Mouse (Mus musculus) midbrain, embryonic 13.5 days (tissue): ENCODE data around the gene Cnnm3. TPM values are rescaled to one million over a fixed set of nuclear protein-coding genes. Genes with fewer than 3 reads are reported as not detected.

ENCODE experiments used
- ATAC-seq: fragments of 200-750 bp; cut with Nextera tagmentation; 2 replicates; pipeline ENCODE4 v1.8.0; 2017; ENCODE audit warnings: mild to moderate bottlenecking, moderate TSS enrichment, moderate library complexity
- H3K27ac ChIP-seq: fragments of 300-500 bp; sonication (generic); 2 replicates; pipeline ENCODE4 v1.5.1; 2015; ENCODE audit warnings: inconsistent platforms, mild to moderate bottlenecking, moderate library complexity
- H3K27me3 ChIP-seq: fragments of 300-500 bp; sonication (generic); 2 replicates; pipeline ENCODE4 v1.6.1; 2015; ENCODE audit warnings: mild to moderate bottlenecking, inconsistent platforms
- H3K36me3 ChIP-seq: fragments of 300-500 bp; sonication (generic); 2 replicates; pipeline ENCODE4 v1.6.1; 2015; ENCODE audit warnings: mild to moderate bottlenecking, inconsistent platforms
- H3K4me1 ChIP-seq: fragments of 300-500 bp; sonication (generic); replicated peaks from 2 replicates; pipeline ENCODE4 v1.6.1; 2015; ENCODE audit warnings: inconsistent platforms
- H3K4me2 ChIP-seq: fragments of 300-500 bp; sonication (generic); replicated peaks from 2 replicates; pipeline ENCODE4 v1.6.1; 2015; ENCODE audit warnings: moderate library complexity, mild to moderate bottlenecking, inconsistent platforms
- H3K4me3 ChIP-seq: fragments of 300-500 bp; sonication (generic); replicated peaks from 2 replicates; pipeline ENCODE4 v1.5.1; 2015; ENCODE audit warnings: mild to moderate bottlenecking, inconsistent platforms
- H3K9ac ChIP-seq: fragments of 300-500 bp; sonication (generic); replicated peaks from 2 replicates; pipeline ENCODE4 v1.6.1; 2015; ENCODE audit warnings: mild to moderate bottlenecking, inconsistent platforms
- H3K9me3 ChIP-seq: fragments of 300-500 bp; sonication (generic); 2 replicates; pipeline ENCODE4 v1.6.1; 2016; ENCODE audit warnings: mild to moderate bottlenecking, inconsistent platforms
- WGBS: fragments of 180-500 bp; shearing (Covaris S2); methylation state at CpG from one replicate; pipeline ENCODE4 v1.1.7; 2015; 5-methylcytosine and 5-hydroxymethylcytosine counted together
- polyA plus RNA-seq: library from polyadenylated mRNA; unstranded; fragments of >200 nt; fragmentation: Nextera tagmentation; extraction: Ambion mirVana; gene quantifications from 2 replicates; pipeline ENCODE4 v1.2.1, GENCODE M21; 2015

The Cnnm3 gene
- polyA plus RNA-seq, 1 experiment from 2014 or later = 4.8 TPM

DNA sequence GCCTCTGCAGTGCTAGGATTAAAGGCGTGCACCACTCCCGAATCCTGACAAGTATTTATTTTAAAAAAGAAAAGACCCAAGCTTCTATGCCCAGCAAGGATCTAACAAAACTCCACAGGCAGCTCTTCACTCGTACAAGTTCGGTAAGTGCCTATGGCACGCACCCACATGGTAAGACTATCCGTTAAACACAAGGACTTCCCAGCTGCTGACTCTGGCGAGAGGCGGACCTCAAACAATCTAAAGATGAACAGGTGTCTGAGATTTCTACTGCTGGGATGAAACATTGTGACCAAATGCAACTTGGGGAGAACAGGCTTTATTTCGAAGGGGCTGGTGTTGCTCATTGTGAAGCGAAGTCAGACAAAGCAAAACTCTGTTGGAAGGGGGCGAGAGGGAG is 28.5 kb downstream of the Cnnm3 start:
- Histone ChIP-seq H3K4me2 (no peak overlapping the region), H3K27me3 (no peaks in the 10 kb centered on the region), H3K27ac (no peak overlapping the region), H3K4me1 (peaks cover 4% of the 10 kb centered on the region; the same call in 1 of the 2 replicates), H3K4me3 (no peak overlapping the region), H3K36me3 (peaks cover 37% of the 10 kb centered on the region), H3K9me3 (no peaks in the 10 kb centered on the region), H3K9ac (no peak overlapping the region)
- no peak for ATAC-seq
- 92% methylated on average over 11 of the region's 11 CpGs for WGBS

DNA sequence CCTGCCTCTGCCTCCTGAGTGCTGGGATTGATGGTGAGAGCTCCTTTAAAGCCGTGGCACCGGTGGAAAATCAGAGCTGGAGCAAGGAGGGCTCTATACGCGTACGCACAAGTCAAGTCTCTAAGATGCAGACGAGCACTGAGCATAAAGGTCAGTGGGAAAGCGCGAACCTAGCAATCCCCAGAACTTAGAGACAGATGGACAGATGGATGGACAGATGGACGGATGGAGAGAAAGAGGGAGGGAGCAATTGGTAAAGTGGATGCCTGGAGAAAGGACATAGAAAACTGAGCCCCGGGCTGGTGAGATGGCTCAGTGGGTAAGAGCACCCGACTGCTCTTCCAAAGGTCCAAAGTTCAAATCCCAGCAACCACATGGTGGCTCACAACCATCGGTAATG is 29.1 kb downstream of the Cnnm3 start:
- H3K9ac ChIP-seq = no peak overlapping the region
- 93% methylated on average over 12 of the region's 12 CpGs for WGBS
- peaks cover 37% of the 10 kb centered on the region for H3K36me3 ChIP-seq
- no peak overlapping the region for H3K4me3 ChIP-seq
- no peaks in the 10 kb centered on the region for H3K27me3 ChIP-seq
- no peak for ATAC-seq
- H3K27ac ChIP-seq = no peak overlapping the region
- H3K4me2 ChIP-seq = no peak overlapping the region
- no peaks in the 10 kb centered on the region for H3K9me3 ChIP-seq
- H3K4me1 ChIP-seq = peaks cover 9% of the 10 kb centered on the region

- WGBS = 95% methylated on average over 16 of the region's 16 CpGs
- Histone ChIP-seq H3K4me1 (peaks cover 17% of the 10 kb centered on the region), H3K4me3 (no peak overlapping the region)
Observed at GRCm38 (mm10) chr1:36541844-36542243, 30.2 kb downstream of the Cnnm3 start.

GRCm38 (mm10) chr1:36542925-36543324 is 31.3 kb downstream of the Cnnm3 start:
- Histone ChIP-seq H3K27ac (no peak overlapping the region), H3K4me1 (peaks cover 20% of the 10 kb centered on the region), H3K9ac (no peak overlapping the region), H3K4me2 (no peak overlapping the region), H3K4me3 (no peak overlapping the region), H3K9me3 (no peaks in the 10 kb centered on the region), H3K27me3 (no peaks in the 10 kb centered on the region), H3K36me3 (peaks cover 33% of the 10 kb centered on the region)
- no peak for ATAC-seq
- 92% methylated on average over 9 of the region's 9 CpGs for WGBS

More at GRCm38 (mm10) chr1:36541844-36542243, 30.2 kb downstream of the Cnnm3 start:
- Histone ChIP-seq H3K27me3 (no peaks in the 10 kb centered on the region), H3K4me2 (no peak overlapping the region), H3K9ac (no peak overlapping the region), H3K36me3 (peaks cover 37% of the 10 kb centered on the region), H3K27ac (no peak overlapping the region), H3K9me3 (no peaks in the 10 kb centered on the region)
- no peak for ATAC-seq

- H3K27ac ChIP-seq = 0 out of 2 replicates have a peak overlapping the region, but pooled peaks have one; percentile 30
- no peak overlapping the region for H3K4me2 ChIP-seq
- no peaks in the 10 kb centered on the region for H3K27me3 ChIP-seq
- H3K4me1 ChIP-seq = peaks cover 42% of the 10 kb centered on the region
- H3K36me3 ChIP-seq = peaks cover 37% of the 10 kb centered on the region
- H3K9me3 ChIP-seq = no peaks in the 10 kb centered on the region
- H3K9ac ChIP-seq = no peak overlapping the region
- no peak for ATAC-seq
- WGBS = 85% methylated on average over 2 of the region's 2 CpGs
- H3K4me3 ChIP-seq = no peak overlapping the region
Observed at GRCm38 (mm10) chr1:36545382-36545781, 33.7 kb downstream of the Cnnm3 start.

DNA sequence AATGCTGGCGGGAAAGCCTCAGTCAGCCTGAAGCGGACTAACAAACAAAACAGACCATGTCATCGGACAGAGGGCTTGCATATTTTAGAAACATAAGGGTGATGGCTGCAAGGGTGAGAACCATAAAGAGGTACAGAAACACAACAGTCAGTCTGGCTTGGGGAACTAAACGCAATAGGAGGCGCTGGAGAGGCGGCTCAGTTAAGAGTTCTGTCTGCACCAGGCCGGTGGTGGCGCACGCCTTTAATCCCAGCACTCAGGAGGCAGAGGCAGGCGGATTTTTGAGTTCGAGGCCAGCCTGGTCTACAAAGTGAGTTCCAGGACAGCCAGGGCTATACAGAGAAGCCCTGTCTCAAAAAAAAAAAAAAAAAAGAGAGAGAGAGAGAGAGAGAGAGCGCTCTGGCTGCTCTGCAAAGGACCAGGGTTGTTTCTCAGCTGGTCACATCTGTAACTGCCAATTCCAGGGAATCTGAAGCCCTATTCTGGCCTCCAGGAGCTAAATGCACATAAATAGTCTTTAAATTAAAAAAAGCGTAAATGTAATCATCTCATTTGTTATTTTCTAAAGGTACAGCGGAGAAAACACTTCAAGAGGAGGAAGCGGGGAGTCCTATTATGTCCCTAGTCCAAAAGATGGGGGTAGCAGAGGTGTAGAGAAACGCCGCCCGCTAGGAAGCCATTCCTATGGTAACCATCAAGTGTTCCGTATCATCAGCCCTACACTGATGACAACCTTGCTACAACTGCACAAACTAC is 34.4 kb downstream of the Cnnm3 start:
- no peaks in the 10 kb centered on the region for H3K9me3 ChIP-seq
- H3K27me3 ChIP-seq = no peaks in the 10 kb centered on the region
- H3K36me3 ChIP-seq = peaks cover 43% of the 10 kb centered on the region
- peak overlapping the region; percentile 65 for H3K4me3 ChIP-seq
- peaks cover 42% of the 10 kb centered on the region for H3K4me1 ChIP-seq
- no peak for ATAC-seq
- 0 out of 2 replicates have a peak overlapping the region, but pooled peaks have one; percentile 30 for H3K27ac ChIP-seq
- H3K4me2 ChIP-seq = peak overlapping the region; percentile 66
- 69% methylated on average over 19 of the region's 19 CpGs for WGBS
- peak overlapping the region; percentile 79 for H3K9ac ChIP-seq

DNA sequence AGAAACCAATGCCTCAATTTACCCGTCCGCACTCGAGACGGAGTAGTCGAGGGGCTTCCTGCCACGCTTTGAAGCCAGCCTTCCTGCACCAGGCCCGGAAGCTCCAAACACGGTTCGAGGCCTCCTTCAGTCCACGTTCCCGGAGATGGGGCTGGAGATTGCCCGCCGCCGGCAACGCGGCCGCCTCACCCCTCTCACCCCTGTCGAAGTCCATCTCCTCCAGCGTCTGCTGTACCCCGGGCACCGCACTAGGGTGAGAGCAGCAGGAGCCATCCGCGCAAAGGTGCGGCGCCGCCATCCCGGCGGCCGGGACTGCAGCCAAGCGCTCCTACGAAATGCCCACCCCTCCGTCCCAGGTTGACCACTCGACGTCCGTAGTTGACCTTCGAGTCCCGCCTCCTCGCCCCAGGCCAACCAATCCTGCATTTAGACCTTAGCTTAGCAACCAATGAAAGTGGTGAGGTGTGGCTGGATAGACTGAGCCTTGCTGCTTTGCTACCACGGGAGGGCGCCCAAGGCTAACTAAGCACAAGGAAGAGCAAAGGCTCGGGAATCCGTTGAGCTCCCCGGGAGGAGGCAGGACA is 35.3 kb downstream of the Cnnm3 start, which contains the start of gene Ankrd39:
Gene Ankrd39, minus strand, starts transcription at position 558 of the 584 bp plus-strand sequence.
- Histone ChIP-seq H3K27me3 (no peaks in the 10 kb centered on the region), H3K9me3 (no peaks in the 10 kb centered on the region), H3K4me1 (peaks cover 50% of the 10 kb centered on the region), H3K36me3 (peaks cover 44% of the 10 kb centered on the region), H3K4me2 (peak within 1 kb of the TSS; percentile 66), H3K27ac (peak within 1 kb of the TSS; percentile 80), H3K9ac (peak within 1 kb of the TSS; percentile 79), H3K4me3 (peak within 1 kb of the TSS; percentile 65)
- under 1% methylated on average over 43 of the region's 43 CpGs for WGBS
- ATAC-seq = peak; percentile 97

GRCm38 (mm10) chr1:36547981-36548598 is 36.4 kb downstream of the Cnnm3 start:
- peaks cover 47% of the 10 kb centered on the region for H3K36me3 ChIP-seq
- H3K4me1 ChIP-seq = peaks cover 54% of the 10 kb centered on the region
- peak overlapping the region; percentile 80 for H3K27ac ChIP-seq
- no peaks in the 10 kb centered on the region for H3K27me3 ChIP-seq
- no peaks in the 10 kb centered on the region for H3K9me3 ChIP-seq
- H3K4me2 ChIP-seq = no peak overlapping the region
- H3K9ac ChIP-seq = peak overlapping the region; percentile 42
- H3K4me3 ChIP-seq = no peak overlapping the region
- WGBS = 39% methylated on average over 9 of the region's 9 CpGs
- ATAC-seq = no peak

GRCm38 (mm10) chr1:36548771-36549170 is 37.1 kb downstream of the Cnnm3 start:
- ATAC-seq = no peak
- Histone ChIP-seq H3K4me3 (no peak overlapping the region), H3K27ac (peak overlapping the region; percentile 35; the same call in 1 of the 2 replicates), H3K9ac (no peak overlapping the region), H3K36me3 (peaks cover 54% of the 10 kb centered on the region), H3K4me2 (peak overlapping the region; percentile 9; the same call in 1 of the 2 replicates), H3K9me3 (no peaks in the 10 kb centered on the region), H3K4me1 (peaks cover 59% of the 10 kb centered on the region), H3K27me3 (no peaks in the 10 kb centered on the region)
- 60% methylated on average over 8 of the region's 8 CpGs for WGBS

DNA sequence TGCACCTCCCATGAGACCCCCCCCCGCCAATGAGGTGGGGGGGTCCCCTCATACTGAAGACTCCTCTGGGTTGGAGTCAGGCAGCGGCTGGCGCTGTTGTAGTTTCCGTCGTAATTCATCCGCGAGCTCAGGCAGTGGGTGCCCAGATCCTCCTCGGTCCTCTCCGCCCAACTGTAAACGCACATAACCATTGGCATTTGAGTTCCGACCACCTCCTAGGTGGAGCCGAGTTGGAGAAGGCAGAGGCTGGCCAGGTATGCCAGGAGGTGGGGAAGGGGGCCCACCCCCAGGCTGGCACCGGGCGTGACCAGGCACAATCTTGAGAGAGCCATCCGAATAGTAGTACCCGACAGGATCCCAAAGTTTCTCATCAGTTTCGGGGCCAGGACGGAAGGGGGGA is 37.8 kb downstream of the Cnnm3 start:
- Histone ChIP-seq H3K36me3 (peaks cover 61% of the 10 kb centered on the region), H3K27ac (no peak overlapping the region), H3K4me3 (no peak overlapping the region), H3K4me1 (peaks cover 67% of the 10 kb centered on the region), H3K4me2 (peak overlapping the region; percentile 9; the same call in 1 of the 2 replicates), H3K9ac (0 out of 2 replicates have a peak overlapping the region, but pooled peaks have one; percentile 16), H3K27me3 (no peaks in the 10 kb centered on the region), H3K9me3 (no peaks in the 10 kb centered on the region)
- no peak for ATAC-seq
- WGBS = 89% methylated on average over 18 of the region's 18 CpGs

DNA sequence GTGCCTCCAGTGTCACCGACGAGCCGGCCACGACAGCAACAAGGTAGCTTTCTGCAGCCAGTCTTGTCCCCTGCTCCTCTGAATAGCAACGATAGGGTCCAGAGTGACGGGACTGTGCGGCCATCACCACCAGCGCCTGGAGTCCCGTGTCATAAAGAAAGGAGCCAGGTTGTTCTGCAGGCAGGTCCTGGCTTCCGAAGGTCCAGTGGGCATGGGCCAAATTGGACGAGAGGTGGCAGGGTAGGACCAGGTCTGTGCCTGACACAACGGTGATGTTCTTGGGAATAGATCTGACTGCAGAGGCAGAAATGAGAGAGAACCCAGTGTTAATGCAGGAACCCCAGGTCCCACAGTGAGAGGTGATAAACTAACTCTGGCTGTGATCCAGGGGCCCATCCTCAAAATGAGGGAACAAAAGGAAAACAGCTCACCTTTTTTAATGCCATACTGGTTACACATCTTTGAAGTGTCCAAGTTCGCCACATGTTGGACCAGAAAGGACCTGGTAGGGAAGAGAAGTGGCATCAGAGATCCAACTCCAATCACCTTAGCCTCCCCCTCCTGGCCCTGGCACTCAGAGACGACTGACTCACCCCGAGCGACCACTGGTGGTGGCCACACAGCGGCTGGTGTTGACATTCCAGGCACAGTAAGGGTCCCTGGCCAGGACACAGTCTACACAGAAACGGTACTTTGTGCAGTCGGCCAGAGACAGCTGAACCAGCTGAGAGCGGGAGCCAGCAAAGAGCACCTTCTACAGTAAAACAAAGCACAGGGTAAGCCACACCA is 38.6 kb downstream of the Cnnm3 start:
- WGBS = 82% methylated on average over 20 of the region's 20 CpGs

More for the DNA sequence above, 38.6 kb downstream of the Cnnm3 start:
- Histone ChIP-seq H3K4me2 (no peak overlapping the region), H3K36me3 (peaks cover 69% of the 10 kb centered on the region), H3K27me3 (no peaks in the 10 kb centered on the region), H3K27ac (no peak overlapping the region), H3K9ac (no peak overlapping the region), H3K9me3 (no peaks in the 10 kb centered on the region), H3K4me3 (no peak overlapping the region), H3K4me1 (peaks cover 74% of the 10 kb centered on the region)
- no peak for ATAC-seq
